ENCODE assay signal across 19 mouse cellular contexts in the genomic region with DNA sequence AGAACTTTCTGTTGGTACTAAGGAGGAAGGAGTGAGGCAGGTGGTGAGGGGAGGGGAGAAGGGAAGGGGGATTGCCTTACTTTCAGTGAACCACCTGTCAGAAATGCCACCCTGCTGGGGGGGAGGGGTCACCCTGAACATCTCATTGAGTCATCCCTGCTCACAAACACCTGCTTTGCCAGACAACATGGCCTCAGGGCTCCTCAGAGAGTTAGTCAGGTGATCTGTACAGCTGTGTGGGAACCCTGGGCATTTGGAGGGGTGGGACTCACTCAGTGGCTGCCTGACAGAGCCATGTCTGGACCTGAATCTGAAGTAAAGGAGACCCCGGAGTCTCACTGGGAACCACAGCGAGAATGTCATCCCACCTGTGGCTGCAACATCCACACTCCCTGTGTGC. TPM values are rescaled to one million over a fixed set of nuclear protein-coding genes. Genes with fewer than 3 reads are reported as not detected.
"Had no signal": no experiment of that assay in that cellular context is flagged by ENCODE, and none has a peak within 500 bp of the region (broad histone marks: within the 10 kb centered on the region; RNA-seq: fewer than 3 reads in every experiment).

No protein-coding gene starts in this region.

- H3K36me3 ChIP-seq: lung, embryonic 15.5 days; midbrain, embryonic 13.5 days; midbrain, embryonic 15.5 days had no signal

- ATAC-seq: liver, postnatal 0 days; lung, postnatal 0 days; midbrain, embryonic 13.5 days; midbrain, embryonic 15.5 days had no signal

- DNase-seq: liver, postnatal 0 days; lung, adult 2 months; lung, postnatal 14 days; lung, postnatal 36 days; right cerebral cortex, adult 18-20 months; right cerebral cortex, postnatal 25 days; right cerebral cortex, postnatal 4 days; spleen, adult 18-20 months; thymus, adult 18-20 months; thymus, postnatal 14 days; thymus, postnatal 36 days had no signal

- H3K27ac ChIP-seq: lung, embryonic 15.5 days; macrophage; midbrain, embryonic 13.5 days; midbrain, embryonic 15.5 days; neural tube, embryonic 12.5 days had no signal

- H3K4me3 ChIP-seq: lung, embryonic 15.5 days; megakaryocyte, embryonic 14.5 days; midbrain, embryonic 13.5 days; midbrain, embryonic 15.5 days; neural tube, embryonic 12.5 days had no signal

- H3K9ac ChIP-seq: liver, postnatal 0 days; lung, embryonic 15.5 days; midbrain, embryonic 13.5 days; midbrain, embryonic 15.5 days; neural tube, embryonic 12.5 days had no signal

- H3K4me1 ChIP-seq: lung, embryonic 15.5 days; megakaryocyte, embryonic 14.5 days; midbrain, embryonic 15.5 days had no signal

- H3K27me3 ChIP-seq: lung, embryonic 15.5 days; megakaryocyte, embryonic 14.5 days; midbrain, embryonic 13.5 days; midbrain, embryonic 15.5 days; neural tube, embryonic 12.5 days had no signal

- H3K9me3 ChIP-seq: lung, embryonic 15.5 days; midbrain, embryonic 13.5 days; midbrain, embryonic 15.5 days; neural tube, embryonic 12.5 days had no signal

- H3K4me2 ChIP-seq: lung, embryonic 15.5 days; midbrain, embryonic 11.5 days; midbrain, embryonic 13.5 days; midbrain, embryonic 15.5 days; neural tube, embryonic 12.5 days had no signal

RNA-seq across cellular contexts. Expression of gene Tshz3, which starts 53.6 kb away (rescaled TPM):
- polyA plus RNA-seq: macrophage had no signal
